Mouse (Mus musculus) limb, embryonic 13.5 days (tissue): Measurements from ENCODE around the gene Cbln1. TPM values are rescaled to one million over a fixed set of nuclear protein-coding genes. Genes with fewer than 3 reads are reported as not detected.

Experiments
- ATAC-seq: fragments of 200-750 bp; cut with Nextera tagmentation; 2 replicates; pipeline ENCODE4 v1.8.0; 2017; ENCODE audit warnings: low read depth, moderate number of reproducible peaks, moderate TSS enrichment; ENCODE audit not compliant: low FRiP score
- H3K27ac ChIP-seq: fragments of 300-500 bp; sonication (generic); 2 replicates; pipeline ENCODE4 v1.5.1; 2015; ENCODE audit warnings: inconsistent platforms, mild to moderate bottlenecking, moderate library complexity
- H3K27me3 ChIP-seq: fragments of 300-500 bp; sonication (generic); 2 replicates; pipeline ENCODE4 v1.6.1; 2015; ENCODE audit warnings: mild to moderate bottlenecking, inconsistent platforms
- H3K36me3 ChIP-seq: fragments of 300-500 bp; sonication (generic); 2 replicates; pipeline ENCODE4 v1.6.1; 2015; ENCODE audit warnings: inconsistent platforms, mild to moderate bottlenecking, moderate library complexity
- H3K4me1 ChIP-seq: fragments of 300-500 bp; sonication (generic); 2 replicates; pipeline ENCODE4 v1.6.1; 2015; ENCODE audit warnings: inconsistent platforms
- H3K4me2 ChIP-seq: fragments of 300-500 bp; sonication (generic); replicated peaks from 2 replicates; pipeline ENCODE4 v1.6.1; 2015; ENCODE audit warnings: inconsistent platforms, mild to moderate bottlenecking, moderate library complexity
- H3K4me3 ChIP-seq: fragments of 300-500 bp; sonication (generic); 2 replicates; pipeline ENCODE4 v1.5.1; 2015; ENCODE audit warnings: moderate library complexity, mild to moderate bottlenecking, inconsistent platforms
- H3K9ac ChIP-seq: fragments of 300-500 bp; sonication (generic); 2 replicates; pipeline ENCODE4 v1.6.1; 2015; ENCODE audit warnings: mild to moderate bottlenecking, inconsistent platforms
- H3K9me3 ChIP-seq: fragments of 300-500 bp; sonication (generic); 2 replicates; pipeline ENCODE4 v1.6.1; 2016; ENCODE audit warnings: inconsistent platforms
- WGBS: fragments of 180-500 bp; shearing (Covaris S2); methylation state at CpG from one replicate; pipeline ENCODE4 v1.1.7; 2015; 5-methylcytosine and 5-hydroxymethylcytosine counted together
- polyA plus RNA-seq: library from polyadenylated mRNA; unstranded; fragments of >200 nt; fragmentation: Nextera tagmentation; extraction: Ambion mirVana; gene quantifications from 2 replicates; pipeline ENCODE4 v1.2.1, GENCODE M21; 2015

The Cbln1 gene
- polyA plus RNA-seq = 0.67 and 1.6 TPM in 2 replicates

- Histone ChIP-seq H3K9me3 (no peaks in the 10 kb centered on the region), H3K27ac (no peak within 1 kb of the TSS), H3K36me3 (no peaks in the 10 kb centered on the region), H3K9ac (peak within 1 kb of the TSS; percentile 57), H3K4me3 (peak within 1 kb of the TSS; percentile 50), H3K27me3 (peaks cover 94% of the 10 kb centered on the region), H3K4me1 (peaks cover 49% of the 10 kb centered on the region), H3K4me2 (peak within 1 kb of the TSS; percentile 95)
- peak; percentile 95 for ATAC-seq
- WGBS = under 1% methylated on average over 110 of the region's 122 CpGs
These were observed at the start of gene Cbln1 for GRCm38 (mm10) chr8:87472271-87473236. Cbln1 (minus strand) TSS chr8:87472609.

GRCm38 (mm10) chr8:87517132-87517531 lies 44.7 kb upstream of the Cbln1 start:
- H3K4me2 ChIP-seq = no peak overlapping the region
- H3K9ac ChIP-seq = no peak overlapping the region
- 0 out of 2 replicates have a peak, but pooled peaks cover 4% of the 10 kb centered on the region for H3K9me3 ChIP-seq
- no peaks in the 10 kb centered on the region for H3K27me3 ChIP-seq
- H3K27ac ChIP-seq = no peak overlapping the region
- no peak overlapping the region for H3K4me3 ChIP-seq
- H3K36me3 ChIP-seq = no peaks in the 10 kb centered on the region
- WGBS = 95% methylated on average over 3 of the region's 3 CpGs
- H3K4me1 ChIP-seq = no peaks in the 10 kb centered on the region
- ATAC-seq = no peak

DNA sequence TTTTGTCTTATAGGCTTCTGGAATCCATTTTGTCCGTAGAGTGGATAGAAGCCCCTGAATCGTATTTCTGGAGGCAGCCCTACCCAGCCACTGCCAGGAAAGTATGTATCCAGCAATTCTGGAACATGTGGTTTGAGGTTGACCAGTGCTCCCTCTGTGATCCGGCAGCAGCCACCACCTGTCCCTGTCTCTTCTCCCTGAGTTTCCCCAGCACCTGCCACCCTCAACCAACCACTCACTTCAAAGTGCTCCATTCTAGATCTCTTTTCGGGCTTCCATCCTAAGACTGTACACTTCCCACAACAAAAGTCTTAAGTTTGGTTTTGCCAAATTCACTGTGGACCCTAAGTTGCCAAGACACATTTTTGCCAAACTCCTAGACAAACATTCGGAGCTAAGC lies 41.4 kb upstream of the Cbln1 start:
- Histone ChIP-seq H3K4me1 (no peaks in the 10 kb centered on the region), H3K9me3 (0 out of 2 replicates have a peak, but pooled peaks cover 4% of the 10 kb centered on the region), H3K36me3 (no peaks in the 10 kb centered on the region), H3K27me3 (no peaks in the 10 kb centered on the region), H3K4me2 (no peak overlapping the region), H3K9ac (no peak overlapping the region), H3K27ac (no peak overlapping the region), H3K4me3 (no peak overlapping the region)
- WGBS = 82% methylated on average over 5 of the region's 5 CpGs
- no peak for ATAC-seq

DNA sequence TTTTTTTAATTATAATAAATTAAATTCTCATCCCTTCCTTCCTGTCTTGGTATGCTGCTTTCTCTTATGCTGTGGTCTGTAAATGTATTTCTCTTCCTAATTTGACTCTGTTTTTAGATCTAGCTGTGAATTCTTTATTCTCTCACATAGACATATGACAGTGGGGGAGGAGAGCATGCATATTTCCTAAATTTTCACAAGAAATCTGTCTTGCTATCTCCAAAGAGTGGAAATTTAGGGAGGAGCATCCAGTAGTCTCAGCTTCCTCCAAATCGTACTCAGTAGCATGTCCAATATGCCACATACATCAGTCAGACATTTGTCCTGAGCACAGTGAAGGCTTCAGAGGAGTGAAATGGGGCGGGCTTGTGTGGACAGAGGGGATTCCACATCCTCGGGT lies 40.9 kb upstream of the Cbln1 start:
- WGBS = 74% methylated on average over 3 of the region's 3 CpGs
- Histone ChIP-seq H3K27me3 (no peaks in the 10 kb centered on the region), H3K4me3 (no peak overlapping the region), H3K9ac (no peak overlapping the region), H3K4me2 (no peak overlapping the region), H3K9me3 (0 out of 2 replicates have a peak, but pooled peaks cover 4% of the 10 kb centered on the region), H3K27ac (no peak overlapping the region), H3K4me1 (no peaks in the 10 kb centered on the region), H3K36me3 (no peaks in the 10 kb centered on the region)
- ATAC-seq = no peak

- no peak overlapping the region for H3K4me2 ChIP-seq
- H3K9me3 ChIP-seq = 0 out of 2 replicates have a peak, but pooled peaks cover 4% of the 10 kb centered on the region
- H3K27ac ChIP-seq = no peak overlapping the region
- H3K4me3 ChIP-seq = no peak overlapping the region
- H3K27me3 ChIP-seq = no peaks in the 10 kb centered on the region
- no peak for ATAC-seq
- H3K36me3 ChIP-seq = no peaks in the 10 kb centered on the region
- 88% methylated on average over 6 of the region's 6 CpGs for WGBS
- H3K9ac ChIP-seq = no peak overlapping the region
- H3K4me1 ChIP-seq = no peaks in the 10 kb centered on the region
These were observed 40.2 kb upstream of the Cbln1 start for GRCm38 (mm10) chr8:87512636-87513035.

DNA sequence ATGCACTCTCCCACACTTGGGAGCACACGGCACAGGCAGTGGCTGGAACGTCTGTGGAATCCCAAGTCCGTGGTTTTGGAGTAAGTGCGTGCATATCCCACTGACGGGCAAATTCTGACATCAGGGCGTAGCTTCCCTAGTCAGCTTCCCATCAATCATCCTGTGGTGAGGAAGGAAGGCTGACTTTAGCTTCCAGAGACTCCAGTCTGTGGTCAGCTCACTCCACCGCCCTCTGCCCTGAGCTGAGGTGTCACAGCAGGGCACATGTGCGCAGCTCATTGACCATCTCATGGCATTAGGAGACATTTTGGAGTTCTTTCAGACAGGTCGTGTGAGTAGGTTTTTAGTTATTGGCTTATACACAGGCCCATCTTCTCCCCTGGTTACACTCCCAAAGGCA lies 34.6 kb upstream of the Cbln1 start:
- no peak overlapping the region for H3K27ac ChIP-seq
- peaks cover 11% of the 10 kb centered on the region for H3K4me1 ChIP-seq
- no peaks in the 10 kb centered on the region for H3K36me3 ChIP-seq
- H3K4me3 ChIP-seq = no peak overlapping the region
- no peak overlapping the region for H3K9ac ChIP-seq
- 50% methylated on average over 9 of the region's 9 CpGs for WGBS
- ATAC-seq = no peak
- H3K4me2 ChIP-seq = no peak overlapping the region
- H3K27me3 ChIP-seq = no peaks in the 10 kb centered on the region
- no peaks in the 10 kb centered on the region for H3K9me3 ChIP-seq

GRCm38 (mm10) chr8:87504441-87504840 lies 32.0 kb upstream of the Cbln1 start:
- H3K4me3 ChIP-seq = no peak overlapping the region
- peaks cover 11% of the 10 kb centered on the region for H3K4me1 ChIP-seq
- ATAC-seq = no peak
- H3K4me2 ChIP-seq = no peak overlapping the region
- H3K9ac ChIP-seq = no peak overlapping the region
- 67% methylated on average over 5 of the region's 5 CpGs for WGBS
- H3K9me3 ChIP-seq = no peaks in the 10 kb centered on the region
- H3K27me3 ChIP-seq = no peaks in the 10 kb centered on the region
- no peaks in the 10 kb centered on the region for H3K36me3 ChIP-seq
- no peak overlapping the region for H3K27ac ChIP-seq

GRCm38 (mm10) chr8:87502684-87503083 lies 30.3 kb upstream of the Cbln1 start:
- H3K9ac ChIP-seq = no peak overlapping the region
- no peak for ATAC-seq
- no peak overlapping the region for H3K4me3 ChIP-seq
- no peaks in the 10 kb centered on the region for H3K27me3 ChIP-seq
- peaks cover 11% of the 10 kb centered on the region for H3K4me1 ChIP-seq
- H3K9me3 ChIP-seq = no peaks in the 10 kb centered on the region
- H3K36me3 ChIP-seq = no peaks in the 10 kb centered on the region
- no peak overlapping the region for H3K4me2 ChIP-seq
- H3K27ac ChIP-seq = no peak overlapping the region
- WGBS = 73% methylated on average over 6 of the region's 6 CpGs

DNA sequence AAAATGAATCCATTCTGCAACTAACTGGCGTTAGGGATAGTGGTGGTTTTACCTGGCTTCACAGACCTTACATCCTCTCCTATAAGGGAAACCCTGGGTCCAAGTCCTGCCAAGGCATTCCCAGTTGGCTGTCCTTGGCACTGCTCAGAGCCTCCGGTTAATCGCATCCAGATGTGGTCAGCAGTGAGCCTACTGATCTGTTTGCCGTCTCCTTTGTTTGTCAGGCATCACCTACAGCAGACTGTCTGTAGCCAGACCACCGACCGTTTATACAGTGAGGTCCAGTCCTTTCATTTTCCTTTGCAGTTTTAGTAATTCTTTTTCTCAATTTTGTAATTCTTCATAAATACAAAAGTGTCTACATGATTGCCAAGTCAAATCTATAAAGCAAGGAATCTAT lies 25.2 kb upstream of the Cbln1 start:
- H3K27ac ChIP-seq = no peak overlapping the region
- no peak overlapping the region for H3K4me3 ChIP-seq
- no peaks in the 10 kb centered on the region for H3K9me3 ChIP-seq
- no peaks in the 10 kb centered on the region for H3K36me3 ChIP-seq
- ATAC-seq = no peak
- H3K9ac ChIP-seq = no peak overlapping the region
- peaks cover 4% of the 10 kb centered on the region; the same call in 1 of the 2 replicates for H3K4me1 ChIP-seq
- no peaks in the 10 kb centered on the region for H3K27me3 ChIP-seq
- H3K4me2 ChIP-seq = no peak overlapping the region
- 32% methylated on average over 6 of the region's 6 CpGs for WGBS

DNA sequence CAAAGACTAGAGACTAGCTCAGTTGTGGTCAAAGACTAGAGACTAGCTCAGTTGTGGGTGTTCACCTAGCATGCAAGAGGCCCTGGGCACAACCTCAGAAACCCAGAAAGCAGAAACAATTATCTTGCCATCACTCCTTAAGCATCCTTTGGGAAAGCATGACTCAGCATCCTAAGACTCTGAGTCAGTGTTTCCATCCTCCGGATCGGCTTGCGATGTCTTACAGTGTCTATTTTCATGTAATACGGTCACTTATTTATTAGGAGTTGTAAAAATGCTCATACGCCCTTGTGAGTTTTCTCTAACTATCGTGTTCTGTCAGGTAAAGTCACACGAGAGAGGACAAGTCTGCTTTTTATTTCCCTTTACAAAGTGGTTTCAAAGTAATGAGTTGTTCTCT lies 24.1 kb upstream of the Cbln1 start:
- no peak overlapping the region for H3K4me2 ChIP-seq

DNA sequence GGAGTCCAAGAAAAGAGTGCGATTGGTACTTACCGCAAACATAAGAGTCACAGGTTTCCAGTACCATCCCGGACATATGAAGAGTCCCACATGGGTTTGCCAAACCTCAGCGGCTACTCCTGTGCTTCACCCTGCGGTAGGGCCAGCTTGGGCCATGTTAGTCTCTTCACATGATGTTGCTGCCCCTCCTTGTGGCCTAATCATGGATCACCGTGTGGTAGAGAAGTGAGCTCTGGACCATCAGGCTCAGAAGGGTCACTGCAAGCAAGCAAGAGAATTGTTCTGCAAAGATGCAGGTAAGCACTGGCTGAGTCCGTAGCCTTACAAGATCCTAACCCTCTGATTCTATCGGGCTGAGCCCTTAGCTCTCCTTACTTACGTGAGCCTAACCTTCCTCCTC lies 22.5 kb upstream of the Cbln1 start:
- no peaks in the 10 kb centered on the region for H3K27me3 ChIP-seq
- H3K36me3 ChIP-seq = no peaks in the 10 kb centered on the region
- H3K4me3 ChIP-seq = no peak overlapping the region
- H3K9ac ChIP-seq = no peak overlapping the region
- 79% methylated on average over 9 of the region's 9 CpGs for WGBS
- no peak overlapping the region for H3K4me2 ChIP-seq
- ATAC-seq = no peak
- H3K9me3 ChIP-seq = no peaks in the 10 kb centered on the region
- H3K4me1 ChIP-seq = peaks cover 4% of the 10 kb centered on the region; the same call in 1 of the 2 replicates
- no peak overlapping the region for H3K27ac ChIP-seq

More for the DNA sequence above, 24.1 kb upstream of the Cbln1 start:
- ATAC-seq = no peak
- no peak overlapping the region for H3K4me3 ChIP-seq
- 71% methylated on average over 7 of the region's 7 CpGs for WGBS
- no peaks in the 10 kb centered on the region for H3K36me3 ChIP-seq
- no peak overlapping the region for H3K9ac ChIP-seq
- H3K27me3 ChIP-seq = no peaks in the 10 kb centered on the region
- H3K4me1 ChIP-seq = peaks cover 4% of the 10 kb centered on the region; the same call in 1 of the 2 replicates
- no peak overlapping the region for H3K27ac ChIP-seq
- no peaks in the 10 kb centered on the region for H3K9me3 ChIP-seq

DNA sequence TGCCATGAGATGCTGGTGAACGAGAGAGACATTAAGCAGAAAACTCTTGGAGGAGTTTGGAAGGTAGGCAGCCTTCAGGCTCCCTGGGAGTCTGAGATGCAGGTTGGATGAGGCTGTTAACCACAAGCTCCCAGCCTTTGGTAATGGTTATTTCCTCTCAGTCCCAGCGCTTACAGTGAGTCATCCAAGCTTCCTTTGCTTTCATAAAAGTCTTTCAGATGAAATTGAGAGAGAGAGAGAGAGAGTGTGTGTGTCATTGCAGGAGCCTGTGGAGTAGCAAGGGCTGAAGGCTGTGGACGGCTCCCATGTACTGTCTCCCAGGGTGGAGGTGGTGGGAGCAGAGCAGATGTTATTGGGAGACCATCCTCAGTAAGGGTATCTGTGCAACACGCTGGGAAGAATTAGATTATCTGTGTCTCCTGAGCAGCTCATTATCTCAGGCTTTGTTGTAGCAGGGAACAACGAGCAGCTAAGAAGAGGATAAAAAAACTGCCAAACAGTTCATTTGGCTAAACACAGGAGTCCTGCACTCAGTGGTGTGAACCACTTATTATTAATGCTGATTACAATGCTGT lies 17.5 kb upstream of the Cbln1 start:
- Histone ChIP-seq H3K27me3 (no peaks in the 10 kb centered on the region), H3K9ac (no peak overlapping the region), H3K36me3 (no peaks in the 10 kb centered on the region), H3K4me1 (peaks cover 4% of the 10 kb centered on the region; the same call in 1 of the 2 replicates), H3K4me2 (no peak overlapping the region), H3K9me3 (no peaks in the 10 kb centered on the region), H3K27ac (no peak overlapping the region), H3K4me3 (no peak overlapping the region)
- WGBS = 71% methylated on average over 5 of the region's 5 CpGs
- no peak for ATAC-seq
